Mouse (Mus musculus) urinary bladder, adult 2 months (tissue): ENCODE results near the gene Rsbn1l. TPM values are rescaled to one million over a fixed set of nuclear protein-coding genes. Genes with fewer than 3 reads are reported as not detected.
"Not testable (repeated sequence)": the region's sequence is repeated elsewhere in the genome, so short reads cannot be mapped to it uniquely, and the experiment has no call there.

Experiments
- DNase-seq: peaks from one replicate; pipeline ENCODE4 v3.0.0; 2022; ENCODE audit warnings: low spot score
- polyA plus RNA-seq: library from polyadenylated mRNA; depleted of rRNA; stranded (reverse); fragments of >200 nt; gene quantifications from 2 replicates; pipeline ENCODE4 v1.2.3, GENCODE M21; 2012

Rsbn1l gene
- polyA plus RNA-seq, 1 experiment, result 11.8 TPM

DNA sequence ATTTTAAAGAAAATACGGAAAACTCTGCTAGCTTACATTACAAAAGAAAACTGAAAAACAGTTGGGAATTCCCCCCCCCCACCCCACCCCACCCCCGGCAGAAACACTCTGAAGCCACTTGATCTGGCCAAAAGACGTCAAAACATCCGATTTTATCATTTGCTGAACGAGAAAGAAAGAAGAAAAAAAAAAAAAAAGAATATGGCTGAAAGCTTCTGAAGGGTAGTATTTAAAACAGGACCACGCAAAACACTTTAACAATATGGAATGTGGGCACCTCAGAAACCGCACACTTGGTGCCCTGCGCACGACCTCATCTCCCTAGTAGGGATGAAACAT is 5.7 kb downstream of the Rsbn1l start:
- DNase-seq, result no peak

GRCm38 (mm10) chr5:20950093-20950492 is 6.1 kb downstream of the Rsbn1l start:
- no peak for DNase-seq

DNA sequence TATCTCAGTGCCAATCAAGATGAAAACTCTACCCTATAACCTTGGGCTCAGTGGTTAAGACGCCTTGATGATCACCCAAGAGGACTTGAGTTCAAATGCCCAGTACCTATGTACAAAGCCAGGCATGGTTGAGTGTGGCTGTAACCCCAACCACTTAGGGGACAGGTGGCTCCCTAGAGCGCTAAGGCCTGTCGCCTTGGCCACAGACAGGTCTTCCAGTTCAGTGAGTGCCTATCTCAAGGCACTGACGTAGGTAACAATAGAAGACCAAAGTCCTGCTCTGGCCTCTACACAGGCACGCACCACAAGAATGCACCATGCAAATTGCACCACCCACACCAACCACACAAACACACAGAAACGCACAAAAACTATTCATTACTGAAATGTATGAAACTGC is 9.3 kb downstream of the Rsbn1l start:
- DNase-seq, result no peak

GRCm38 (mm10) chr5:20944961-20945748 is 11.0 kb downstream of the Rsbn1l start:
- no peak for DNase-seq

DNA sequence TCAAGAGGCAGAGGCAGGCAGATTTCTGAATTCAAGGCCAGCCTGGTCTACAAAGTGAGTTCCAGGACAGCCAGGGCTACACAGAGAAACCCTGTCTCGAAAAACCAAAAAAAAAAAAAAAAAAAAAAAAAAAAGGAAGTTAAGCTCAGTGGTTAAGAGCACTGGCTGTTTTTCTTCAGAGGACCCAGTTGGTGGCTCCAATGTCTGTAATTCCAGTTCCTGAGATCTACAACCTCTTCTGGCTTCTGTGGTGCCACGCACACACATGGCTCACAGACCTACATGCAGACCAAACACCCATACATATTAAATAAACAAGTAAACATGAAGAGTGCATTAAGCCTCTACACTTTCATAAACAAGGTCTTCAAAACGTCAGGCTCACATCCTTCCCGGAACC is 12.4 kb downstream of the Rsbn1l start:
- not testable (repeated sequence) for DNase-seq

DNA sequence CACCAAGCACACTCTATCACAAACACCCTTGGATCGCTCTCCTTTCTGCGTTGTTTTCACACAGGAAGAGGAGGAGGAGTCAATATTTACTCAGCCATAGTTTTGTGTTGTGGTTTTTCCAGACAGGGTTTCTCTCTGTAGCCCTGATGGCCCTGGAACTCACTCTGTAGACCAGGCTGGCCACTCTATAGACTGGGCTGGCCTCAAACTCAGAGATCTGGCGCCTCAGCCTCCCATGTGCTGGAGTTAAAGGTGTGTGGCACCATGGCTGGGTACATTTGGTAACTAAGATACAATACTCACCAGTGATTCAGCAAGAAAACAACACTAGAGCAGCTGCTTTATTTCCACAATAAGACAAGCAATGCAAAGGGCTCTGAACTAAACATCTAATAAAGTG is 13.7 kb downstream of the Rsbn1l start:
- no peak for DNase-seq

DNA sequence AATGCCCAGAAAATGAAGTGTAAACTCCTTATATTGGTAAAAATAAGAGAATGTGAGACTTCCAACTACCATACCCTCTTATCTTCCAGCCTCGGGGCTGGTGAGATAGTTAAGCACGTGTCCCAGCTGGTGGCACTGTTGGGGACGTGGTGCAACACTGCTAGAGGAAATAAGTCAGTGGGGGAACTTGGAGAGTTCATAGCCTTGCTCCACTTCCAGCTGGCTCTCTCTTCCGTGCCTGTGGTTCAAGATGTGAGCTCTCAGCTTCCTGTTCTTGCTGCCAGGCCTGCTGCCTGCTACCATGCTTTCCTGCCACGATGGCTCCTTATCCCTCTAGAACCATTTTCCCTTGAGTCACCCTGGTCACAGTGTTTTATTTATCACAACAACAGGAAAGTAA is 15.0 kb downstream of the Rsbn1l start:
- no peak for DNase-seq

GRCm38 (mm10) chr5:20940696-20941095 is 15.5 kb downstream of the Rsbn1l start:
- DNase-seq, result no peak

DNA sequence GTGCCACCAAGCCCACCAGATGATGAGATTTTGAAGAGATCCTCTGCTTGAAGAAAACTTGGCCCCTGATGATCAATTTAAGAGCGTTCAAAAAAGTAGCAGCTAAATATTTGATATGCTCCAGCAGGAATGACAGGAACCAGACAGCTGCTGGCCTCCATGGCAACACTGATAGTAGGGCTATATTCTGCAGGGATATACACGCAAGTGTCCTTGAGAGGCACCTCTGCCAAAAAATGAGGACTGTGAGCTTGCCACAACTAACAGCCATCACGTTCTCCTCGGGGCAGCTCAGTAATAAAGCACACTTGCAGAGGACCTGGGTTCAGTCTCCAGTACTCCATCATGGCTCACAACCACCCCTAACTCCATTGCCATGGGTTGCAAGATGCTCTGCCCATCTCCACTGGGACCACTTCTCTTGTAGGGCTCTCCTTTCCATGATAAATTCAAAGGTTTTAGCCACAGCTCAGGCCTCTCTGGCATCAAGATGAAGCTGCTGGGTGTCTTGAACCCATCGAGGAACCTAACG is 16.1 kb downstream of the Rsbn1l start:
- DNase-seq, result no peak

- DNase-seq, result no peak
Measured at GRCm38 (mm10) chr5:20938523-20938922, 17.7 kb downstream of the Rsbn1l start.

GRCm38 (mm10) chr5:20935934-20936333 is 20.3 kb downstream of the Rsbn1l start:
- no peak for DNase-seq

DNA sequence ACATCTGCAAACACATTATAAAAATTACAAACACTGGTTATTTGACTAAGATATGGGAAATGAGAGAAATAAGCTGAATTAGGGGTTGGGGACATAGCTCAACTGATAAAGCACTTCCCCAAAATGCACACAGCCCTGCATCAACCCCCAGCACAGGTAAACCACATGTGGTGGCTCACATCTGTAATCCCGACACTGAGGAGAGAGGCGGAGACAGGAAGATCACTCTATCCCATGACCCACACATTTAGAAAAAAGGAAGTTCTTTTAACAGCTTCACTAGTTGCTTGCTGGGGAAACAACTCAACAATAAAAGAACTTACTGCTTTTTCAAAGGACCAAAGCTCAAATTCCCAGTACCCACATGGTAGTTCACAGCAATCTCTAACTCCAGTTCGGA is 23.6 kb downstream of the Rsbn1l start:
- no peak for DNase-seq

DNA sequence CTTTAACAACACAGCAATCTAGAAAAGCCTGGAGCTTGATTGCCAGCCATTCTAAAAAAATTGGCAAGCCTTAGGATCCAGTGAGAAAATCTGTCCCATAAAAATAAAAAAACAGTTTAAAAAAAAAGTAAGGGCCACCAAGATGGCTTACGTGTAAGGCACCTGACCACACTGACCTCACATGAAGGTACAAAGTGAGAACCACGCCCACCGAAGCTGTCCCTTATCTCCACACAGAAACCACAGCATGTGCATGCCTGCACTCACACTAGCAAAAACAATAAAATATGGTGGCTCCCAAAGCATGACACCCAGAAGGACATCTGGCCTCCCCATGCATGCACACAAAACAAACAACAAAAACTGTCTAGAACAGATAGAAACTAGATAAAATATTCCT is 24.9 kb downstream of the Rsbn1l start:
- no peak for DNase-seq

DNA sequence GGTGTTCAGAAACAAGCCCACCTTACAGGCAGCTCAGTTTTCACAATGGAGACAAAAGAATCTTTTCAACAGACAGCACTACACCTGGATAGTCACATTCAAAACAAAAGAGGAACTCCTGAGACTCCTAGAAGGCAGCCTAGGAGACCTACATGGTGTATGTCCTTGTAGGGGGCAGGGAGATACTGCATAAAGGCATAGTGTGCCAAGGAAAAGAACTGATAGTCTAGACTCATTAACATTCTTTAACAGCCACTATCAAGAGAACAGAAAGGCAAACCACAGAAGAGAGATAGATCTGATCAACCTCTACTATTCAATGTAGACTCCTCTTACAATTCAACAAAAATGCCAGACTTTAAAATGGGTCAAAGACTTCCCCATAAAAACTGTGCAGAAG is 25.8 kb downstream of the Rsbn1l start:
- DNase-seq, result no peak

DNA sequence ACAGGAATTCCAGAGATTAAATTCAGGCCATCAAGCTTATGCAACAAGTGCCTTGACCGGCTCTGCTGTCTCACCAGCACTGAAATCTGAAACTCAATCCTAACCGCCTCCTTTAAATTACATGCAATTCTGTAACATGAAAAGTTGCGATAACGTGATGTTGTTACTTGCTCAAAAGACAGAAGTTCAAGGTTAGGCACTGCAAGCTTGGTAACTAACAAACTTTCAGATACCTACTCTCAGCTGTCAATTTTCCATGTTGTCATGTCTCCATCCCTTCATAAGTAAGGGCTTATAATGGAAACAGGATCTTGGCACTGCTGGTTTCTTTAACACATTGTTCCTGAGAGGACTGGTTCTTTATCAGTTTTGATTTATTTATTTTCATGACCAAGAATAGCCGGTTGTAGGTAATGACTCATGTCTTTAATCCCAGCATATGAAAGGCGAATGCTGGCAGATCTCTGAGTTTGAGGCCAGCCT is 26.5 kb downstream of the Rsbn1l start:
- DNase-seq, result no peak

GRCm38 (mm10) chr5:20925451-20925850 is 30.7 kb downstream of the Rsbn1l start:
- no peak for DNase-seq

- DNase-seq, result no peak
Measured at GRCm38 (mm10) chr5:20924608-20925007, 31.6 kb downstream of the Rsbn1l start.

DNA sequence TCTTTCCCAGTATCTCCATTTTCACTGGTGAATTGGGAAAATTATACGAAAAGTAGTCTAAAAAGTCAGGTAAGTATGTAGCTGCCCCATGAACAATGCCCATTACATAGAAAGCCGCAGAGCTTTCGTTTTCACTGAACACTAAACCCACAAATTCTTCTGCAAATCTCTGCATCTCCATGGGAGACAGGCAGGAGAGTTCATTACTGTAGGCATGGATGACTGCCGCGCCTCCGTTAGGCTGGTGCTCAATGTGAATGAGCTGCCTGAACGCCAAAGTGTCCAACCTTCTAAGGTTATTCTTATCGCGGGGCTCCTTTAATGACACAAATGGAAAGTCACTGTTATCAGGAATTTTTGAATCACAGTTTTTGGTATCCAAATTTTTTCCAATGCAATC is 36.6 kb downstream of the Rsbn1l start:
- no peak for DNase-seq

DNA sequence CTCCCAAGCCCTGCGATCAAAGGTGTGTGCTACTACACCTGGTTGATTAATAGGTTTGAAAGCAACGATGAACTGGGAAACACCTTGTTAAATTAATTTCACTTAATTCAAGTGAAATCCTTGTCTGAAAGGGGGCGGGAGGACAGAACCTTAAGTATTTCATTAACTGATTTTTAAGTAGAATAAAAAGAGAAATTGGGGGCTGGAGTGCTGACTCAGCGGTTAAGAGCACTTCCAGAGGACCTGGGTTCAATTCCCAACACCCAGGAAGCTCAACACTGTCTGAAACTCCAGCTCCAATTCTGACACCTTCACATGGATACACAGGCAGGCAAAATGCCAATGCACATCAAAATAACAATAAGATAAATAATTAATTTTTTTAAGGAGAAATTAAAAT is 37.2 kb downstream of the Rsbn1l start:
- no peak for DNase-seq

DNA sequence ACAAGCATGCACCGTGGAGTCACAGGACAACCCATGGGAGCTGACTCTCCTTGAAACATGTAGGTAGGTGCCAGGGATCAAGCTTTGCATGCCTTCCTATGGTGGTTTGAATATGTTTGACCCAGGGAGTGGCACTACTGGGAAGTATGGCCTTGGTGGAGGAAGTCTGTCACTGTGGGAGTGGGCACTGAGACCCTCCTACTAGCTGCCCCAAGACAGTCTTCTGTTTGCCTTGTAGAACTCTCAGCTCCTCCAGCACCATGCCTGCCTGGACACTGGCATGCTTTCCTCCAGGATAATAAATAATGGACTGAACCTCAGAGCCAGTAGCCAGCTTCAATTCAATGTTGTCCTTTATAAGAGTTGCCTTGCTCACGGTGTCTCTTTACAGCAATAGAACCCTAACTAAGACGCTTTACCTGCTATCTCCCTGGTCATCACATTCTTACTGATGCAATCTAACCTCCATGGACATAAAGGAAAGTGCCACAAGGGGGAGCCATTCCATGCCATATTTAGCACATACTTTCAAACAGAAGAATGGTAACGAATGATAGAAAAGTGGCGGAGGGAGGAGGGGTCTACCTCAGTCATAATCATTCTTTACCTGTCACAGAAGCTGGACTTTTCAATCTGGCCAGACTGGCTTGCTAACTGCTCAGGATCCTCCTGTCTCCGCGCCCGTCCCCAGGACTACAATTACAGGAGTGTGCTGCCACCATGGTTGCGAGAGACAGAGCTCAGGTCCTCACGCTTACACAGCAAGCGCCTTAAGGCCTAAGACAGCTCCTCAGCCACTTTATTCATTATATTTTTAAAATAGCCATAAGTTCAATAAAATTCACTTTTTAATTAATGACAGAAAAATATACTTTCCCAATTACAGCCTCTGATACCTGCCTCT is 42.6 kb downstream of the Rsbn1l start:
- DNase-seq, result peak; percentile 29

GRCm38 (mm10) chr5:20911741-20912140 is 44.5 kb downstream of the Rsbn1l start:
- DNase-seq, result no peak

DNA sequence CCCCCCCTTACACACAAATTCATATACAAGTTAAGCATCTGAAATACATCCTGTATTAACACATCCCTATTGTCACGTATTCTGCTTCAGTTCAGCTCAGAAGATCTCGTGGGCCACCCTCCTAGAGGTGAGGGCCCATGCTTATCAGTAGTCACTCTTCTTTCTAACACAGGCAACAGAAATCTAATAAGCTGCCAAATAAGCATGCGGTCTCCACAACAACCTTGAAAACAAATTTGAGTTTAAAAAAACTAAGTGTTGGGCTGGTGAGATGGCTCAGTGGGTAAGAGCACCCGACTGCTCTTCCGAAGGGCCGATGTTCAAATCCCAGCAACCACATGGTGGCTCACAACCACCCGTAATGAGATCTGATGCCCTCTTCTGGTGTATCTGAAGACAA is 50.0 kb downstream of the Rsbn1l start:
- DNase-seq, result no peak

DNA sequence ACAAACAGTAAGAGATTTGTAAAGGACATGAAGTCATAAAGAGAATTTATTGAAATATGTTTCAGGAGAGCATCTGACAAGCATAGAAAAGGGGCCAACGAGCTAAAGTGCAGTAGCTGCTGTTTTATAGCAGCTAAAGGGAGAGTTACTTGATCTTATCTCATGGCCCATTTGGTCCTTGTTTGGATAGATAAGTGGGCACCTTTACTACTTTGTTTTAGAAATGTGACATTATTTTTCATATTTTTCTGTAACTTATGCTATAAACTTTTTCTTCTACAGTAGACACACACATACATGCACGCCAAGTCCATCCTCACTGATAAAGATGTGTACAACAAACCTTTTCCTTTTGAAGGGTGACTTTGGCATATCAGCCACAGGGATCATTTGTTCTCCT is 50.8 kb downstream of the Rsbn1l start:
- no peak for DNase-seq
